Mouse (Mus musculus): ENCODE results near the gene Gbp5. TPM values are rescaled to one million over a fixed set of nuclear protein-coding genes. Genes with fewer than 3 reads are reported as not detected.

The Gbp5 gene
- polyA plus RNA-seq, 1 experiment = 0.66 TPM

- Histone ChIP-seq H3K4me3 (ENCODE audit: low read depth, low read length) (no peak overlapping the region), H3K9me3 (replicated peaks; ENCODE audit: control insufficient read depth, insufficient read depth, low read length, poor library complexity, severe bottlenecking) (no peaks in the 10 kb centered on the region), H3K9ac (ENCODE audit: low read depth, poor library complexity, severe bottlenecking) (no peak overlapping the region), H3K27ac (ENCODE audit: insufficient read depth, low read length) (no peak overlapping the region), H3K4me1 (ENCODE audit: control insufficient read depth, insufficient read depth, low read length) (no peaks in the 10 kb centered on the region), H3K36me3 (ENCODE audit: control insufficient read depth, insufficient read depth, low read length, poor library complexity, severe bottlenecking) (no peaks in the 10 kb centered on the region), H3K27me3 (ENCODE audit: control insufficient read depth, insufficient read depth, low read length, poor library complexity, severe bottlenecking) (no peaks in the 10 kb centered on the region)
- TF ChIP-seq CTCF (IDR thresholded peaks at IDR 0.05; ENCODE audit: low read depth, low read length) (no peak), EP300 (IDR thresholded peaks at IDR 0.05; ENCODE audit: insufficient read depth, low read depth, low read length) (no peak), POLR2A (IDR thresholded peaks at IDR 0.05; ENCODE audit: insufficient read depth, low read length) (no peak)
Observed at GRCm38 (mm10) chr3:142475913-142476312, 17.9 kb upstream of the Gbp5 start.

GRCm38 (mm10) chr3:142477866-142478265 is 15.9 kb upstream of the Gbp5 start:
- no peaks in the 10 kb centered on the region for H3K27me3 ChIP-seq (ENCODE audit: control insufficient read depth, insufficient read depth, low read length, poor library complexity, severe bottlenecking)
- H3K9ac ChIP-seq (ENCODE audit: low read depth, poor library complexity, severe bottlenecking) = no peak overlapping the region
- H3K36me3 ChIP-seq (ENCODE audit: control insufficient read depth, insufficient read depth, low read length, poor library complexity, severe bottlenecking) = no peaks in the 10 kb centered on the region
- H3K4me1 ChIP-seq (ENCODE audit: control insufficient read depth, insufficient read depth, low read length) = no peaks in the 10 kb centered on the region
- TF ChIP-seq CTCF (IDR thresholded peaks at IDR 0.05; ENCODE audit: low read depth, low read length) (no peak), POLR2A (IDR thresholded peaks at IDR 0.05; ENCODE audit: insufficient read depth, low read length) (no peak), EP300 (IDR thresholded peaks at IDR 0.05; ENCODE audit: insufficient read depth, low read depth, low read length) (no peak)
- H3K4me3 ChIP-seq (ENCODE audit: low read depth, low read length) = no peak overlapping the region
- no peak overlapping the region for H3K27ac ChIP-seq (ENCODE audit: insufficient read depth, low read length)
- no peaks in the 10 kb centered on the region for H3K9me3 ChIP-seq (replicated peaks; ENCODE audit: control insufficient read depth, insufficient read depth, low read length, poor library complexity, severe bottlenecking)

- no peaks in the 10 kb centered on the region for H3K27me3 ChIP-seq (ENCODE audit: control insufficient read depth, insufficient read depth, low read length, poor library complexity, severe bottlenecking)
- H3K4me3 ChIP-seq (ENCODE audit: low read depth, low read length) = no peak overlapping the region
- no peaks in the 10 kb centered on the region for H3K9me3 ChIP-seq (replicated peaks; ENCODE audit: control insufficient read depth, insufficient read depth, low read length, poor library complexity, severe bottlenecking)
- H3K27ac ChIP-seq (ENCODE audit: insufficient read depth, low read length) = no peak overlapping the region
- no peaks in the 10 kb centered on the region for H3K4me1 ChIP-seq (ENCODE audit: control insufficient read depth, insufficient read depth, low read length)
- H3K9ac ChIP-seq (ENCODE audit: low read depth, poor library complexity, severe bottlenecking) = no peak overlapping the region
- TF ChIP-seq POLR2A (IDR thresholded peaks at IDR 0.05; ENCODE audit: insufficient read depth, low read length) = no peak
- no peak for TF ChIP-seq CTCF (IDR thresholded peaks at IDR 0.05; ENCODE audit: low read depth, low read length)
- TF ChIP-seq EP300 (IDR thresholded peaks at IDR 0.05; ENCODE audit: insufficient read depth, low read depth, low read length) = no peak
- H3K36me3 ChIP-seq (ENCODE audit: control insufficient read depth, insufficient read depth, low read length, poor library complexity, severe bottlenecking) = no peaks in the 10 kb centered on the region
Observed at GRCm38 (mm10) chr3:142478360-142478759, 15.4 kb upstream of the Gbp5 start.

DNA sequence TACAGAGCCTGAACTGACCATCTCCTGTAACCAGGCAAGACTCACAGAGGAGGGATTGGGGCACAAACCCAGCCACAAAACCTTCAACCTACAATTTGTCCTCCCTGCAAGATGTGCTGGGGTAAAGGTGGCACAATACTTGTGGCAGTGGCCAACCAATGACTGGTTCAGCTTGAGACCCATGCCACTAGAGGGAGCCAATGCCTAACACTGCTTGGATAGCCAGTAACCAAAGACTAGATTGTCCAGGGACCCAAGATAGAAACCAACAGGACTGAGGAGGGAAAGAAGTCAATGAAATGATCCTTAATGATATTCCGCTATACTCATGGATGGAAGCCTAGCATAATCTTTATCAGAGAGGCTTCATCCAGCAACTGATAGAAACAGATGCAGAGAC is 3.3 kb upstream of the Gbp5 start:
- no peak overlapping the region for H3K27ac ChIP-seq (ENCODE audit: insufficient read depth, low read length)
- H3K36me3 ChIP-seq (ENCODE audit: control insufficient read depth, insufficient read depth, low read length, poor library complexity, severe bottlenecking) = no peaks in the 10 kb centered on the region
- H3K27me3 ChIP-seq (ENCODE audit: control insufficient read depth, insufficient read depth, low read length, poor library complexity, severe bottlenecking) = no peaks in the 10 kb centered on the region
- H3K9me3 ChIP-seq (replicated peaks; ENCODE audit: control insufficient read depth, insufficient read depth, low read length, poor library complexity, severe bottlenecking) = no peaks in the 10 kb centered on the region
- H3K4me1 ChIP-seq (ENCODE audit: control insufficient read depth, insufficient read depth, low read length) = no peaks in the 10 kb centered on the region
- no peak overlapping the region for H3K4me3 ChIP-seq (ENCODE audit: low read depth, low read length)
- H3K9ac ChIP-seq (ENCODE audit: low read depth, poor library complexity, severe bottlenecking) = no peak overlapping the region
- TF ChIP-seq POLR2A (IDR thresholded peaks at IDR 0.05; ENCODE audit: insufficient read depth, low read length) (no peak), CTCF (IDR thresholded peaks at IDR 0.05; ENCODE audit: low read depth, low read length) (peak; percentile 59), EP300 (IDR thresholded peaks at IDR 0.05; ENCODE audit: insufficient read depth, low read depth, low read length) (no peak)

DNA sequence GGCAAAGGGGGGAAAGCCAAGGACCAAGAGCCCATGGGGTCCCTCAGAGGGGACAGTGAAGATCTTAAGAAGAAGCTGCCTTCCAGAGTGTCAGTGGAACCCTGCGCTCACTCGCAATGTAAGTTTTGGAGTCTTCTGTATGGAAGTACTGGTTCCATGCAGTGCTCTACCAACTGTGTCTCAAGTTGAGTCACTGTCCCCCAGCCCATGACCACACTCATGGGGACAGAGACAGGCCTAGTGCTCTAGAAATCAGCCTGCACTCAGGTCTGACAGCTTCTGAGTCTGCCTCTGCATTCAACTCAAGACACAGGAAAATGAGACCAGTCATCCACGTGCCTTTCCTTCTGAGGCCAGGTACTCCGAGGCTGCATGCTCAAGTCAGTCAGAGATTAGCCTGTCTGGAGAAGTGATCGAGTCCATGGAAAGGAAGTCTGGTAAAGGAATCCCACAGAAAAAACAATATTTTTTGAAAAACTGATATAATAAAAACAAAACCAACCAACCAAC is 1.4 kb downstream of the Gbp5 start:
- no peaks in the 10 kb centered on the region for H3K27me3 ChIP-seq (ENCODE audit: control insufficient read depth, insufficient read depth, low read length, poor library complexity, severe bottlenecking)
- no peak overlapping the region for H3K27ac ChIP-seq (ENCODE audit: insufficient read depth, low read length)
- no peak overlapping the region for H3K9ac ChIP-seq (ENCODE audit: low read depth, poor library complexity, severe bottlenecking)
- TF ChIP-seq POLR2A (IDR thresholded peaks at IDR 0.05; ENCODE audit: insufficient read depth, low read length) (no peak), CTCF (IDR thresholded peaks at IDR 0.05; ENCODE audit: low read depth, low read length) (no peak), EP300 (IDR thresholded peaks at IDR 0.05; ENCODE audit: insufficient read depth, low read depth, low read length) (no peak)
- H3K4me1 ChIP-seq (ENCODE audit: control insufficient read depth, insufficient read depth, low read length) = no peaks in the 10 kb centered on the region
- no peak overlapping the region for H3K4me3 ChIP-seq (ENCODE audit: low read depth, low read length)
- H3K9me3 ChIP-seq (replicated peaks; ENCODE audit: control insufficient read depth, insufficient read depth, low read length, poor library complexity, severe bottlenecking) = no peaks in the 10 kb centered on the region
- no peaks in the 10 kb centered on the region for H3K36me3 ChIP-seq (ENCODE audit: control insufficient read depth, insufficient read depth, low read length, poor library complexity, severe bottlenecking)

DNA sequence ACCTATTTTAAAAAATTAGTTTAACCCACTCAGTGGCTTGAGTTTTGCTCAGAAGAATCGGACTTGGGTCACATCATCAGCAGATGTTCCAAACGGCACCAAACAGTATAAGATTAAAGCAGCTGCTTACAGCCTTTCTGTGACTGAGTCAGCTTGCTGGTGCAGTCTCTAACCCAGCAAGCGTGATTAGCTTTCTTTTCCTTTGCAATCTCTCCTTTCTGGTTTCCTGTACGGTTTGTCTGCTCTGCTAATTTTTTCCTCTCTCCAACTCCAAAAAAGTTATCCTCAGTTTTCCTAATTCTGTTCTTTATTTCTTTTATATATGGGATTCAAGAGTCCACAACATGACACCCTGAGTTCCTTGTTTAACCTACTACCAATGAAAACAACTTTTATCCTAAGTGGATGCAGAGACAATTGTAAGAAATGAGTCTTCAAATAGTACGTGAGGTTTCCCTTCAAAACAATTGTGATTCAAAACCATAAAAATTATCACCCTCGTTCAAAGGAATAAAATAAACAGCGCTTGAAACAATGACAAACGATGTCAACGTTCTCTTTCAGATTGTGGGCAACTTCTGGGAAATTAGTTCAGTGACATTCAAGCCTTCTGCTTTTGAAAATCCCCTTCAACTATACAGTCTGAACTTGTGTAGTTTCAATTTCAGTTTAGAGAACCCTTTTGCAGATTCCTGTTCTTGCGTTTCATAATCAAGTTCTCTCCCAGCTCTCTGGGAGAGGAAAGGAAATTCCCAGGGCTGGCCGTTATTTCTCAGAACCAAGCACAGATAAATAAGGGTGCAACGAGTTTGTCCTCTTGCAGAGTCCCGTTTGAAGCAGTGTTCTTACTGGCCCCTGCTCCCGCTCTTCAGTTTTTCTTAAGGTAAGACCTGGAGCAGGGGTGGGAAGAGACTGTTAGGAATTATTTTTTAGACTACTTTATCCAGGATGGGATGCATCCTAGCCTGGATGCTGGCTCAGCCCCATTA is 2.6 kb downstream of the Gbp5 start:
- Histone ChIP-seq H3K27me3 (ENCODE audit: control insufficient read depth, insufficient read depth, low read length, poor library complexity, severe bottlenecking) (no peaks in the 10 kb centered on the region), H3K4me1 (ENCODE audit: control insufficient read depth, insufficient read depth, low read length) (no peaks in the 10 kb centered on the region), H3K9me3 (replicated peaks; ENCODE audit: control insufficient read depth, insufficient read depth, low read length, poor library complexity, severe bottlenecking) (no peaks in the 10 kb centered on the region), H3K9ac (ENCODE audit: low read depth, poor library complexity, severe bottlenecking) (no peak overlapping the region), H3K4me3 (ENCODE audit: low read depth, low read length) (no peak overlapping the region), H3K27ac (ENCODE audit: insufficient read depth, low read length) (no peak overlapping the region), H3K36me3 (ENCODE audit: control insufficient read depth, insufficient read depth, low read length, poor library complexity, severe bottlenecking) (no peaks in the 10 kb centered on the region)
- TF ChIP-seq CTCF (IDR thresholded peaks at IDR 0.05; ENCODE audit: low read depth, low read length) = no peak
- no peak for TF ChIP-seq EP300 (IDR thresholded peaks at IDR 0.05; ENCODE audit: insufficient read depth, low read depth, low read length)
- no peak for TF ChIP-seq POLR2A (IDR thresholded peaks at IDR 0.05; ENCODE audit: insufficient read depth, low read length)

Data from ES-Bruce4 (cell line).